Mouse (Mus musculus) ES-CJ7 (cell line): ENCODE data around the gene Rac2.

Experiments used
- DNase-seq: peaks from one replicate; pipeline ENCODE4 v3.0.0; 2011; ENCODE audit warnings: low read depth, low spot score

Gene Rac2

GRCm38 (mm10) chr15:78521892-78522291 is 50.7 kb downstream of the Rac2 start:
- no peak for DNase-seq

DNA sequence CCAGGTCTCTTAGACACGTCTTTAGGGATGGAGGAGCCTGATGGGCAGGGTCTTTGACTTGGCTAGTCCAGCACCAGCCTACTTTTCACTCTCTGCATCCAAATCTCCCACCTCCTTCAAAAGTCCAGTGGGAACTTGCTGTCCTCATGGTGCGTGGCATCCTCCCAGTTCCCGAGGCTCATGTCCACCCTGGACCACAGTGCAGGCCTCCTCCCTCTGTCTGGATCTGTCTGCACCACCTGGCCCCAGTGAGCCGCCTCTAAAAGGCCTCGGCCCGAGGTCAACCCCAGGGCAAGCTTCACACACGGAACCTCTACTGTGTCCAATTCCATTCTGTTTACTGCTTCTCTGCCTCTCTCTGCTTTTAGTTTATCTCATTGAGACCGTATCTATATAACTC is 51.3 kb downstream of the Rac2 start:
- no peak for DNase-seq

GRCm38 (mm10) chr15:78520112-78520715 is 52.4 kb downstream of the Rac2 start:
- no peak for DNase-seq

- no peak for DNase-seq
These were observed 54.4 kb downstream of the Rac2 start for GRCm38 (mm10) chr15:78518221-78518620.

GRCm38 (mm10) chr15:78515759-78516158 is 56.8 kb downstream of the Rac2 start:
- no peak for DNase-seq

- peak; percentile 67 for DNase-seq
These were observed 58.0 kb downstream of the Rac2 start for GRCm38 (mm10) chr15:78514393-78515146.

DNA sequence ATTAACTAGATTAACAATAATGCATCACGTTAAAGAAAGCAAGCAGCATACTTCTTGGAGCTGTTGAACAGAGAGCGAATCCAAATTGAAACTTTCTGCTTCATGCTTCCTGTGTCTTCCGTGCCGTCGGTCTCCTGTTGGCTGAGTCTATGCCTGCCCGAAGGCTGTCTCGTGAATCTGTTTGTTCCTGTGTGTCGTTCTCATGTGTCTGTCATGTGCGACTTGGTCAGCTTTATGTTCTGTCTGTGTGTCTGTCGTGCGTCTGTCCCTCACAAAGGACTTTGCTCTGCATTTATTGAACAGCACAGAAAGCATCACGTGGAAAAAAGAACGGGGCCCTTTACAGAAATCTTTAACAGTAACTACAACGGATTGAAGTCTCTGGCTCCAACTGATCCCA is 59.6 kb downstream of the Rac2 start:
- no peak for DNase-seq

GRCm38 (mm10) chr15:78511951-78512350 is 60.6 kb downstream of the Rac2 start:
- DNase-seq, result no peak

GRCm38 (mm10) chr15:78510736-78511135 is 61.8 kb downstream of the Rac2 start:
- DNase-seq, result no peak

GRCm38 (mm10) chr15:78510121-78510576 is 62.4 kb downstream of the Rac2 start:
- DNase-seq, result no peak

DNA sequence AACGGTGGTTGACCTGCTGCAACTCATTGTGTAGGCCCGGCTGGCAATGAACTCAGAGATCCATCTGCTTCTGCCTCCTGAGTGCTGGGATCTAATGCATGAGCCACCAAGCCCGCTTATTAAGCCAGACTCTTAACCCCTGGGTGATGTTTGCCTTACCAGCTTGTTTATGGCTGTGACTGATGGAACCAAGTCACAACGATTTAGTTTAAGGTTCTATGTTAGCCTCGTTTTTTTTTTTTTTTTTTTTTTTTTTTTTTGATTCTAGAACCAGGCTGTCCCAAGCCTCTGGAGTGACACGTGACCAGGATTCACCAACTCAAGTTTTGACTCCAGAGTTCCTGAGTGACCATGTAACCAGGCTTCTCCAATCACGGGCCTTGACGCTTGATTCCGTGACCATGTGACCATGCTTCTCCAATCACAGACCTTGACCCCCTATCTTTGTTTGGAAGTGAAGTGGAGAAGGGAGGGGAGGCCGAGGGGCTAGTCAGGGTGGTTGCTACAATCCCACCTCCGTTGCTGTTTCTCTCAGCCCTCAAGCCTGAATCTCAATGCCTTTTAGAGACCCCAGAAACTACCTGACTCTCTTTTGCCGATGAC is 63.2 kb downstream of the Rac2 start:
- peak; percentile 78 for DNase-seq
